Mouse (Mus musculus) kidney, postnatal 0 days (tissue): Measurements from ENCODE around the gene Atraid. TPM values are rescaled to one million over a fixed set of nuclear protein-coding genes. Genes with fewer than 3 reads are reported as not detected.

Source experiments
- ATAC-seq: fragments of 200-750 bp; cut with Nextera tagmentation; replicated peaks from 2 replicates; pipeline ENCODE4 v1.8.0; 2017; ENCODE audit warnings: low read depth, moderate number of reproducible peaks, moderate TSS enrichment, moderate library complexity; ENCODE audit not compliant: low FRiP score
- DNase-seq: peaks from one replicate; pipeline ENCODE4 v3.0.0-alpha.2; 2016; ENCODE audit warnings: low spot score
- H3K27ac ChIP-seq: fragments of 300-500 bp; sonication (generic); 2 replicates; pipeline ENCODE4 v1.5.1; 2014; ENCODE audit warnings: mild to moderate bottlenecking
- H3K27me3 ChIP-seq: fragments of 300-500 bp; sonication (generic); 2 replicates; pipeline ENCODE4 v1.6.1; 2014; ENCODE audit warnings: low read length, mixed read lengths; ENCODE audit not compliant: insufficient read depth
- H3K36me3 ChIP-seq: fragments of 300-500 bp; sonication (generic); 2 replicates; pipeline ENCODE4 v1.6.1; 2014; ENCODE audit warnings: low read length, mixed read lengths; ENCODE audit not compliant: insufficient read depth
- H3K4me1 ChIP-seq: fragments of 300-500 bp; sonication (generic); replicated peaks from 2 replicates; pipeline ENCODE4 v1.6.1; 2014; ENCODE audit warnings: antibody characterized with exemption, low read length, mixed read lengths; ENCODE audit not compliant: insufficient read depth
- H3K4me2 ChIP-seq: fragments of 300-500 bp; sonication (generic); 2 replicates; pipeline ENCODE4 v1.6.1; 2014; ENCODE audit warnings: mild to moderate bottlenecking, low read length, moderate library complexity, mixed read lengths
- H3K4me3 ChIP-seq: fragments of 300-500 bp; sonication (generic); replicated peaks from 2 replicates; pipeline ENCODE4 v1.5.1; 2014; ENCODE audit warnings: low read depth, low read length
- H3K9ac ChIP-seq: fragments of 300-500 bp; sonication (generic); 2 replicates; pipeline ENCODE4 v1.6.1; 2014; ENCODE audit warnings: low read depth, low read length
- H3K9me3 ChIP-seq: fragments of 300-500 bp; sonication (generic); replicated peaks from 2 replicates; pipeline ENCODE4 v1.6.1; 2016; ENCODE audit warnings: low read length, inconsistent platforms, mixed read lengths
- CTCF ChIP-seq: IDR thresholded peaks from 2 replicates; pipeline ENCODE4 v1.5.1; 2016; ENCODE audit warnings: antibody characterized with exemption, low read depth, mild to moderate bottlenecking, moderate library complexity
- WGBS: fragments of 180-500 bp; shearing (Covaris S2); extraction: QIAGEN DNeasy Blood & Tissue Kit; methylation state at CpG from one replicate; pipeline ENCODE4 v1.1.7; 2014; 5-methylcytosine and 5-hydroxymethylcytosine counted together
- polyA plus RNA-seq: library from polyadenylated mRNA; unstranded; fragments of >200 nt; fragmentation: Nextera tagmentation; extraction: Ambion mirVana; gene quantifications from 2 replicates; pipeline ENCODE4 v1.2.1, GENCODE M21; 2015

Atraid gene
- polyA plus RNA-seq, 1 experiment from 2014 or later = 290 TPM

GRCm38 (mm10) chr5:31092231-31092975 is 44.3 kb downstream of the Atraid start:
- Histone ChIP-seq H3K27ac (no peak overlapping the region), H3K9ac (0 out of 2 replicates have a peak overlapping the region, but pooled peaks have one; percentile 5), H3K4me1 (peaks cover 24% of the 10 kb centered on the region), H3K27me3 (peaks cover 67% of the 10 kb centered on the region), H3K4me3 (peak overlapping the region; percentile 33), H3K36me3 (no peaks in the 10 kb centered on the region), H3K9me3 (no peaks in the 10 kb centered on the region), H3K4me2 (peak overlapping the region; percentile 55)
- ATAC-seq (no peak), DNase-seq (no peak)
- 3% methylated on average over 49 of the region's 53 CpGs for WGBS
- TF ChIP-seq CTCF = no peak

- 0 out of 2 replicates have a peak, but pooled peaks have one; percentile 40 for ATAC-seq
- no peak for DNase-seq
- H3K4me1 ChIP-seq = peaks cover 24% of the 10 kb centered on the region
- 2% methylated on average over 44 of the region's 54 CpGs for WGBS
- H3K27me3 ChIP-seq = peaks cover 71% of the 10 kb centered on the region
- no peaks in the 10 kb centered on the region for H3K9me3 ChIP-seq
- H3K9ac ChIP-seq = 0 out of 2 replicates have a peak overlapping the region, but pooled peaks have one; percentile 5
- peak overlapping the region; percentile 55 for H3K4me2 ChIP-seq
- no peak overlapping the region for H3K27ac ChIP-seq
- no peaks in the 10 kb centered on the region for H3K36me3 ChIP-seq
- H3K4me3 ChIP-seq = peak overlapping the region; percentile 33
- no peak for TF ChIP-seq CTCF
Observed at GRCm38 (mm10) chr5:31093151-31094041, 45.3 kb downstream of the Atraid start.

- no peak for TF ChIP-seq CTCF
- no peak overlapping the region for H3K9ac ChIP-seq
- DNase-seq (no peak), ATAC-seq (no peak)
- H3K36me3 ChIP-seq = no peaks in the 10 kb centered on the region
- no peaks in the 10 kb centered on the region for H3K9me3 ChIP-seq
- no peak overlapping the region for H3K27ac ChIP-seq
- peak overlapping the region; percentile 53 for H3K4me2 ChIP-seq
- H3K4me1 ChIP-seq = peaks cover 24% of the 10 kb centered on the region
- H3K27me3 ChIP-seq = peaks cover 71% of the 10 kb centered on the region
- peak overlapping the region; percentile 29 for H3K4me3 ChIP-seq
- WGBS = under 1% methylated on average over 29 of the region's 29 CpGs
Observed at GRCm38 (mm10) chr5:31094100-31094798, 46.1 kb downstream of the Atraid start.

- peak; percentile 17; the same call in 1 of the 2 replicates for TF ChIP-seq CTCF
- H3K36me3 ChIP-seq = no peaks in the 10 kb centered on the region
- ATAC-seq = no peak
- H3K4me1 ChIP-seq = peaks cover 24% of the 10 kb centered on the region
- no peak overlapping the region for H3K27ac ChIP-seq
- peak overlapping the region; percentile 29 for H3K4me3 ChIP-seq
- WGBS = under 1% methylated on average over 59 of the region's 59 CpGs
- H3K9me3 ChIP-seq = no peaks in the 10 kb centered on the region
- H3K4me2 ChIP-seq = peak overlapping the region; percentile 53
- DNase-seq = peak; percentile 46
- H3K9ac ChIP-seq = no peak overlapping the region
- peaks cover 63% of the 10 kb centered on the region for H3K27me3 ChIP-seq
Observed at GRCm38 (mm10) chr5:31094799-31095691, 46.9 kb downstream of the Atraid start.

- peaks cover 55% of the 10 kb centered on the region for H3K27me3 ChIP-seq
- peaks cover 24% of the 10 kb centered on the region for H3K4me1 ChIP-seq
- H3K27ac ChIP-seq = no peak overlapping the region
- no peak overlapping the region for H3K9ac ChIP-seq
- WGBS = 20% methylated on average over 11 of the region's 11 CpGs
- no peaks in the 10 kb centered on the region for H3K36me3 ChIP-seq
- peak overlapping the region; percentile 53 for H3K4me2 ChIP-seq
- DNase-seq (no peak), ATAC-seq (no peak)
- H3K9me3 ChIP-seq = no peaks in the 10 kb centered on the region
- TF ChIP-seq CTCF = no peak
- H3K4me3 ChIP-seq = peak overlapping the region; percentile 29; the same call in 1 of the 2 replicates
Observed at GRCm38 (mm10) chr5:31095711-31096480, 47.8 kb downstream of the Atraid start.

Other genes with a start within 250 kb of the Atraid start
- 20.6 and 23.0 TPM in 2 replicates for gene Mapre3, start 233.7 kb upstream of the Atraid start, polyA plus RNA-seq
- 67.3 and 74.5 TPM in 2 replicates for gene Tmem214, start 180.3 kb upstream of the Atraid start, polyA plus RNA-seq
- 17.3 and 17.5 TPM in 2 replicates for gene Agbl5, start 159.6 kb upstream of the Atraid start, polyA plus RNA-seq
- gene Ost4, start 140.5 kb upstream of the Atraid start, polyA plus RNA-seq = 466 and 517 TPM in 2 replicates
- 204 and 226 TPM in 2 replicates for gene Emilin1, start 134.9 kb upstream of the Atraid start, polyA plus RNA-seq
- gene Khk, start 126.9 kb upstream of the Atraid start, polyA plus RNA-seq = 68.9 and 70.6 TPM in 2 replicates
- gene Cgref1, start 102.7 kb upstream of the Atraid start, polyA plus RNA-seq = 47.4 and 52.2 TPM in 2 replicates
- gene Preb, start 88.0 kb upstream of the Atraid start, polyA plus RNA-seq = 103 and 117 TPM in 2 replicates
- gene Tcf23, start 79.7 kb upstream of the Atraid start, polyA plus RNA-seq = 2.2 and 2.3 TPM in 2 replicates
- 13.4 and 15.1 TPM in 2 replicates for gene Slc5a6, start 612 bp downstream of the Atraid start, polyA plus RNA-seq
- 11.8 and 13.9 TPM in 2 replicates for gene Cad, start 6.5 kb downstream of the Atraid start, polyA plus RNA-seq
- gene Dnajc5g, start 58.0 kb downstream of the Atraid start, polyA plus RNA-seq = not detected in 2 replicates
- gene Slc30a3, start 59.9 kb downstream of the Atraid start, polyA plus RNA-seq = 1.1 TPM in 2 replicates
- gene Trim54, start 68.4 kb downstream of the Atraid start, polyA plus RNA-seq = not detected in 2 replicates
- 0.31 TPM in 1 of 2 replicates, not detected in the other for gene Ucn, start 90.5 kb downstream of the Atraid start, polyA plus RNA-seq
- 45.3 and 56.0 TPM in 2 replicates for gene Mpv17, start 105.9 kb downstream of the Atraid start, polyA plus RNA-seq
- 0.53 and 0.73 TPM in 2 replicates for gene Gm29609, start 131.6 kb downstream of the Atraid start, polyA plus RNA-seq
- gene Gtf3c2, start 131.8 kb downstream of the Atraid start, polyA plus RNA-seq = 42.5 and 47.6 TPM in 2 replicates
- 122 and 134 TPM in 2 replicates for gene Snx17, start 144.9 kb downstream of the Atraid start, polyA plus RNA-seq
- gene Eif2b4, start 145.1 kb downstream of the Atraid start, polyA plus RNA-seq = 62.8 and 66.8 TPM in 2 replicates
- gene Zfp513, start 154.0 kb downstream of the Atraid start, polyA plus RNA-seq = 7.2 and 8.9 TPM in 2 replicates
- 85.4 and 92.2 TPM in 2 replicates for gene Ppm1g, start 172.4 kb downstream of the Atraid start, polyA plus RNA-seq
- gene Nrbp1, start 192.6 kb downstream of the Atraid start, polyA plus RNA-seq = 116 and 123 TPM in 2 replicates
- 0.82 and 0.92 TPM in 2 replicates for gene Gm9970, start 192.9 kb downstream of the Atraid start, polyA plus RNA-seq
- gene Krtcap3, start 203.4 kb downstream of the Atraid start, polyA plus RNA-seq = 28.0 and 31.9 TPM in 2 replicates
- gene Ift172, start 242.8 kb downstream of the Atraid start, polyA plus RNA-seq = 17.4 and 20.5 TPM in 2 replicates
- gene Fndc4, start 247.8 kb downstream of the Atraid start, polyA plus RNA-seq = 26.9 and 27.8 TPM in 2 replicates
- 0.09 TPM in 1 of 2 replicates, not detected in the other for gene Gckr, start 249.1 kb downstream of the Atraid start, polyA plus RNA-seq